Mouse (Mus musculus) c-Kit-positive CD71-positive TER-119-positive erythroid progenitor cells, embryonic 14.5 days (primary cell): Measurements from ENCODE around the gene Setx.
"Not testable (repeated sequence)": the region's sequence is repeated elsewhere in the genome, so short reads cannot be mapped to it uniquely, and the experiment has no call there.

Source experiments
- DNase-seq: peaks from one replicate; pipeline ENCODE4 v3.0.0-alpha.2; 2013; ENCODE audit warnings: low spot score

Setx gene

DNA sequence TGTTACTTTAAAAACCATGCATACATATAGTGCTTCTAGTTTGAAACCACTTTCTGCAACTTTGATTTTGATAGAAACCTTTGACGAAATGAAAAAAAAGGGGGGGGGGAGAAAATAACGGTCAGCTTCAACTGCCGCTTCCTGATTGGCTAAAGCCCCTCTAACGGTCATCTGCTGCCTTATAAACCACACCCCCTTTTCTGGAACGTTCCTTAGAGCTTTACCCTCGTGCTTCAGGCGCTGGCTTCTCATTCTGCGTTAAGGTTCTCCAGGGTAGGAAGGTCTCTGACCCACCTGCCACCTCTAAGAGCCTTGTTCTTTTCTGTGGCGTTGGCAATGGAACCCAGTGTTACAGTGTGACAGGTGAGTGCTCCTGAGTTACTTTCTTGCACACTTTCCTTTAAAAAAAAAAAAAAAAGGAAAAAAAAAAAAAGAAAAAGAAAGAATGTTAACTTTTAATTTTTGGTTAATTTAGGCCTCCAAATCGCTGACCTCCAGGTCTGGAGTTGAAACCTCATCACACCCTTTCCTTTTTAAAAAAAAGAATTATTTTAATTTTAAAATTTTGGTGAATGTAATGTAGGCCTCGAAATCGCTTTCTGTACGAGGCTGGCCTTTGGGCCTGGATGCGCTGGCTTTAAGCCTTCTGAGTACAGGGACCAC lies at the start of gene Setx:
TSS of gene Setx (plus strand) at position 275 of the 663 bp plus-strand sequence.
- DNase-seq = no peak

DNA sequence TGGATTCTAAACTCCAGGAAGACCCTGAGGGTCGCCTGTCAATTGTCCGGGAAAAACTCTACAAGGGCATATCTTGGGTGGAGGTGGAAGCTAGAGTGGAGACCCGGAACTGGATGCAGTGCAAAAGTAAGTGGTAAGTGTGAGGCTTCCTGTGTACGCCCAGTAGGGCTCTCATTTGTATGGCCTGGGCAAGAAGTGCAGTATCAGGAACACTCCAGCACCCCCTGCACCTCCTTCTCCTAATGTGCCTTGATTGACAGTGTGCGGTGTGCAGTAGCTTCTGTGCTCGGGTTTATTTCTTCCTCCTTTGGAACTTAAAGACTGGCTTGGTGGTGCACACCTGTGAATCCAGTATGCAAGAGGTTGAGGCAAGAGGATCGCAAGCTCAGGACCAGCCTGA lies 49.3 kb upstream of the Setx start:
- no peak for DNase-seq

DNA sequence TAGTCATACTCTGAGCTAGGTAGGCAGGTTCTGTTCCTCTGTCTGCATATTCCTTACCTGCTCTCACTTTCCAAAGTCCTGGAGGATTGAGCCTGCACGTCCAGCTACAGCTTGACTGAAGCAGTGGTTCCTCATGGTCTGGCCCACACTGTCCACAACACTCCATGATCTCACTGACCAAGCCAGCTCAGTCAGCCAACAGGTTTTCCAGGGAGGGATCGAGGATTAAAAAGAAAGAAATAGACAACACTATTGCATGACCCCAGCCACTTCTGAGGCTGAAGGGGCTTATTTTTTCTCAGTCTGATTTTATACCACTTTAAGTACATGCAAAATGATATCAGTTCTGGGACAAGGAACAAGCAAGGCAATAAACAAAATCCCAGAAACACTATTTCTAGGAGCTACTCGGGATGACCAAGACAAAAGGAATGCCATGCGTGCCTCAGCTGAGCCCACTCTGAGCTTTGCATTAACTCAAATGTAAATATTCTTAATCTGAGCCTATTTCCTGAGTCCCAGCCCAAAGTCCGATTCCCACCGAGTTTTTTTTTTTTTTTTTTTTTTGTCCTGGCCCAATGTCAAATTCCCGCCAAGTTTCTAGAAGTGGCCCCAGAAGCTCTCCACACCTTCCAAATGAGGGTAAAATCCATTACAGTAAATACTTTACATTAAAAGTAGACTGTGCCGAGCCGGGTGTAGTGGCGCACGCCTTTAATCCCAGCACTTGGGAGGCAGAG lies 48.5 kb upstream of the Setx start:
- no peak for DNase-seq

DNA sequence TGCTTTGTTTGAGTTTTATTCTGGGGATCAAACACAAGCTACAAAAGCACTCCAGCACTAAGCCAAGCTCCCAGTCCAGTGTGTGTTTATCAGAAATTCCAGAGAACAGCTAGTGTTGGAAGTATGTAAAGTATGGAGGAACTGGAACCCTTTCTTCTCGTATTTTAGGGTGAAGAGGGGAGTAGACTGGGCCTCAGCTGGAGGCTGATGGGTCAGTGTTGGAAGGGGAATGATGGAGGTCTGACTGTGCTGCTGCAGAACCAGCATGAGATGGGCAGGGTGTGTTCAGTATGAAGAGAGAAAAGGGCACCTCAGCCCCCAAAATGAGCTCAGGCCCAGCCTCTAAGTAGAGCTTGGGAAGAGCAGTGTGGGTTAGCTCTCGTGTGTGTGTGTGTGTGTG lies 47.8 kb upstream of the Setx start:
- DNase-seq = no peak

DNA sequence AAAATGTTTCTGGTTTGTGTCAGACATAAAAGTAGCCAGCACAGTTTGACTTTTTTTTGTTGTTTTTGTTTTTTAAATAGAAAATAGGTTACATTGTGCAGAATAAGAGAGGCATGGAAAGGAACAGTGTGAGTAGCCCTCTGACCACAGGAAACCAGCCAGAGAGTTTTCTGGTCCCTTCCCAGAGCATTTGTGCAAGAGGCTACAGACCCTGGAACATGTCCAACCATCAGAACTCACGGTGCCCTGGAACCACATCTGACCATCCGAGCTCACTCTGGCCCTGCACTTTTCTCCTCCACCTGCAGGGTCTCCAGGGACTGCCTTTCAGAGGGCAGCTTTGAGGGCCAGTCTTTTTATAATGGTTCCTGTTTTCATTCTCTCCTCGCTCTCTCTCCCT lies 42.0 kb upstream of the Setx start:
- no peak for DNase-seq

DNA sequence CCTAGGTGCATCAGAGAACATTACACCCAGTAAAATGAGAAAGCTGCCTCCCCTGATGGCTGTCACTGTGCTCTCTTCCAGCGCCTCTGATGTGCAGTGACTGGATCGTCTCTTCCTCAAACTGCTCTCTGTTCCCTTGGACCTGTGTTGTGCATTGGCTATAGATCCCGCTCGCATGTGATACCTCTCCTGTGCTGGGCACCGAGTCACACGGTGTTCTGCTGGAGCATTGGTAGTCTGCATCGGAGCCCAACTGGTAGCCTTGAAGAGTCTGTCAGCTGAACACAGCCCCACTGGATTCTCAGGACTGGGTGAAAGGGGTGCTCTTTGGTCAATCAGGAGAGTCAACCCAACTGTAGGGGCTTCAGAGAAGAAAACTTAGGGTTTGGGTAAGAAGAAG lies 38.0 kb upstream of the Setx start:
- no peak for DNase-seq

DNA sequence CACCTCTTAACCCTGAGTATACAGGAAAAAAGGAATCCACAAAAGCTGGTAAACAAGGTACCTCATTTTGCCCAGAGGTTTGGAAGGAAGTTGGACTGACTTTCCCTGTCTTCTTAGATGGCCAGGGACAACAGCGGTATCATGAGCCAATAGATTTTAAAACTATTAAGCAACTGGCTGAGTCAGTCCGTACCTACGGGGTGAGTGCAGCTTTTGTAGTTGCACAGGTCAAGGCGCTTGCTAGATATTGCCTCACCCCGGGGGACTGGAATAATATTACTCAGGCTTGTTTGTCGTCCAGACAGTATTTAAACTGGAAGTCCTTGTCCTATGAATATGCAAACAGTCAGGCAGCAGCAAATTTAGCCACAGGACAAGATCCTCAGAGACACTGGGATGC lies 34.7 kb upstream of the Setx start:
- not testable (repeated sequence) for DNase-seq

DNA sequence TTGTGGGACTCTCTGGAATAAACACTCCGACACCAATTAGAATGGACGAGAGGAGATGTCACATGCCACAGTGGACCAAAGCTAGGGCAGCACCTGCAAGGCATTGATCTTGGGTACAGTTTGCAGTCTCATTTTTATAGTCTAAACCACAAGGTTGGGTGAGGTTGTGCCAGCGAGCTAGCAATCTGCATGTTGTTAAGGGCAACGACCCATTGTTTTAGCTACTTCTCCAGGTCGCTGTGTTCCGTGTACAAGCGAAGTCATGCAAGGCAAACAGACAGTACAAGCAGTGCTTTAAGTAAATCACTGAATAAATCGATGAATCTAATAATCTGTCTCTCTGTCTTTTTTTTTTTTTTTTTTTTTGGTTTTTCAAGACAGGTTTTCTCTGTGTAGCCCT lies 28.3 kb upstream of the Setx start:
- DNase-seq = no peak

DNA sequence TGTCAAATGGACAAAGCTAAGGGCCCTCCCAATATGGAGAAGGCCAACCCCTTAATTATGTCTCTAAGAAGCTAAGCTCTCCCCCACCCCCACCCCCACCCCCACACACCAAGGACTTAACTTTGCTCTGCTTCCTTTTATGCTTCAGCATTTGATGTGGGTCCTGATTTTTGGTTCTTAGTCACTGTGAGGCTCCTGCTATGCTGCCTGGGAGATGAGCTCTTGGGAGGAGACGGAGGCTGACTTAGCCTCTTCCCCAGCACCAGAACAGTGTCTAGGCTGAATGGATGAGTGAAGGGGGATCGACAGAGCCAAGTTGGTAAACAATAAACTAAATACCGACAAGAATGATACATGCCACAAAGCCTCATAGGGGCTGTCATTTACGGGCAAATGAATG lies 27.2 kb upstream of the Setx start:
- DNase-seq = no peak

DNA sequence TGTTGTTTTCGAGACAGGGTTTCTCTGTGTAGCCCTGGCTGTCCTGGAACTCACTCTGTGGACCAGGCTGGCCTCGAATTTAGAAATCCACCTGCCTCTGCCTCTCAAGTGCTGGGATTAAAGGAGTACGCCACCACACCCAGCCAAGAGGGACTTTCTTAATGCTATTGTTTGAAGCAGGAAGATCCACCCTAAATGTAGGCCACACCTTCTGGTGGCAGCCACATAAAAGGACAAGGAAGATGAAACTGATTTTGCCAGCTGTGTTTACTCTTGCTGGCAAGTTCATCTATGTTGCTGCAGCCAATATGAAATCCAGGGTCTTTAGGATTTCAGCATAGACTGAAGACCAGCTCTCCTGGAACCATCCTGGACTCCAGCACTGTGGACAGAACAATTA lies 26.5 kb upstream of the Setx start:
- DNase-seq = no peak

DNA sequence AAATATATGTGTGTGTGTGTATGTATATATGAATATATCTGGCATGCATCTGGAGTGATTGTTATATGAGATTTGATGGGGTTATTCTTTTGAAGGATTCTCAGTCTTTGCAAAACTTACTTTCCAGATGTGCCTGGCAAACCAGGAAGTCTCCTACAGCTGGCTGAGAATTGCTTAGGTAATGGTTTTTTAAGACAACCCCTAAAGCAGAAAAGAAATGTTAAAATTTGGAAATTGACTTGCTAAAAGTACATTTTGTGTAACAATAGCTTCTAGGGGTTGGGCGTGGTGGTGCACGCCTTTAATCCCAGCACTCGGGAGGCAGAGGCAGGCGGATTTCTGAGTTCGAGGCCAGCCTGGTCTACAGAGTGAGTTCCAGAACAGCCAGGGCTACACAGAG lies 26.0 kb upstream of the Setx start:
- DNase-seq = not testable (repeated sequence)

DNA sequence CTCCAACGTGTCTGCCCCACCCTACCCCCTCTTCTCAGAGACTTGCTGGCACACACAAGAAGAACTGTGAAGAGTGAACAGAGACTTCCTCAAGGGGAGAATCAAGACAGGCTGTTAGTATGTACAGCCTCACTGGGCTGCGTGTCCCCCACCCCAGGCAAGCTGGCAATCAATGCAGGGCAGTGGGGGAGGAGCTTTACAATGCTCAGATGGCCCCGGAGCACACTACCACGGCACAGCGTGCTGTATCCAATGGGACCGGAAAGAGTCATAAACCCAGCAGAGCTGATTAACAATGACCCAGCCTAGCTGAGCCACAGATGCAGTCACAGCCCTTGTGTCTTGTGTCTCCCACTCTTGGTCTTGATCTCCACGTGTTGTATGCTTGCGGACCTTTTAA lies 25.2 kb upstream of the Setx start:
- no peak for DNase-seq

DNA sequence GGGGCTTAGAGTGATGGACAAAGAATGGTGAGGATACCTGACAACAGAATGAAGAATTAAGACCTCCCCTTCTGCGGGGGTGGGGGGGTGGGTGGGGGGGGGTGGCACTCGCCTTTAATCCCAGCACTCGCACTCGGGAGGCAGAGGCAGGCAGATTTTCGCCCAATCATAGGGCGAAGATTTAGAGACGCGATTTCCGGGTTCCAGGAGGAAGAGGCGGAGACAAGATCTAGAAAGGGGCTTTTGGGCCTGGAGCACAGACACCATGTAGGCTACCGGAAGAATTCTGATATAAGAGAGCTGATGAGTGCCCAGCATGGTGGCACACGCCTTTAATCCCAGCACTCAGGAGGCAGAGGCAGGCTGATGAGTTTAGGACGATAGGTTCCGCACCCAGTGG lies 24.3 kb upstream of the Setx start:
- DNase-seq = no peak

DNA sequence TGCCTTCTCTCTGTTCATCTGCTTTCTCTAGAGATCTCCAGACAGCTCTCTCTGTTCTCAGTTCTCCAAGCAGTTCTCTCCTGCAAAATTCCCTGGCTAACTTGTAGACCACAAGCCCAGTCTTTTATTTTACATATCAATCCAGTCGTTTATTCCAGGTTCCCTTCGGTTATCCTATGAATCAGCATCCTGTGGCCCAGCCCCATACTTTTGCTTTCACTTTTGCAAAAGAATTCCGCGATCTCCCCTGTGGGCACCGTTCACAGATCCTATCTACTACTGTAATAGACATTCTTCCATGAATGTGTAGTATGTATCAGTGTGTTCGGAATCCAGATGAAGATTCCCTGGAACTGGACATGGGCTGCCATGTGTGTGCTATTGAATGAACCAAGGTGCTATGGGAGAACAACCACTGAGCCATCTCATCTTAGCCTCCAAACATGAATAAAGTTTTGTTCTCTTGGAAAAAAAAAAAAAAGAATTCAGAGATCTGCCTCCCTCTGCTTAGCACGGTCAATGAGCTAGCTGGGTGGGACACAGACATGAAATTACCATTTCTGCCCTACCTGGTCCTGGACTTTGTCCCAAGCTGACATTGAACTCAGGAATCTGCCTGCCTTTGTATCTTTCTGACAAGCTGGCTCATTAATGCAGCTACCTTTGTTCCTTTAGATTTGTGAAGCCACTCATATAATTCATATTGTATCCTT lies 23.0 kb upstream of the Setx start:
- no peak for DNase-seq

DNA sequence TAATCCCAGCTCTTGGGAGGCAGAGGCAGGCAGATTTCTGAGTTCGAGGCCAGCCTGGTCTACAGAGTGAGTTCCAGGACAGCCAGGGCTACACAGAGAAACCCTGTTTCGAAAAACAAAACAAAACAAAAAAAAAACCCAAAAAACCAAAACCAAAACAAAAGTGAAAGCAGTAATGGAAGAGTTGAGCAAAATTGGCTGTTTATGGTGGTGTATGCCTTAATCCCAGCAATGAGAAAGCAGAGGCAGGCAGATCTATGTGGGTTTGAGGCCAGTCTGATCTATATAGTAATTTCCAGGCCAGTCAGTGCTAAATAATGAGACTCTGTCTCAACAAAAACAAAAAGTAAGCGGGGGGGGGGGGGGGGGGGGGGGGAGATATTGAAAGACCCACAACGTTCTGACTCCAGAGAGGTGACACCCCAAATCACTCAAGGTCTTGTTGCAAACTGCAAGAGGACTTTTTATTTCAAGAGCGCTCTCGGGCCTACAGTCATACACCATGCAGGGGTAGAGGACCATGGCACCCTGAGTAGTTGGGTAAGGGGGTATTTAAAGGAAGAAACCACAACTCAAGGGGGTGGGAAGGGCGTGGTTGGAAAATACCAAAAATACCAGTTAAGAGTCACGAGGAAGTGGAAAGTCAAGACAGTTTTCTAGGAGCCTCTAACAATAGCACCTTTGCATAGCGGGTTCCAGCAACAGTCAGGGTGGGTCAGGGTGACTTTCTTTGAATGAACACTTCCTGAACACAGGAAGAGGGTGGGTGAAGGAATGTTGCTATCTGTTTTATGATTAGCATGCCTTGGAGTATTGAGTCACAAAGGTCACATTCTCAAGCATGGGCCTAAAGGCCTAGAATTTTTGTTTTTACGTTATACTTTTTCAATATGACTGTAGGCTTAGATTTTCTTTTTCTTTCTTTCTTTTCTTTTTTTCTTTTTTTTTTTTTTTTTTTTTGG lies 21.3 kb upstream of the Setx start:
- DNase-seq = not testable (repeated sequence)

DNA sequence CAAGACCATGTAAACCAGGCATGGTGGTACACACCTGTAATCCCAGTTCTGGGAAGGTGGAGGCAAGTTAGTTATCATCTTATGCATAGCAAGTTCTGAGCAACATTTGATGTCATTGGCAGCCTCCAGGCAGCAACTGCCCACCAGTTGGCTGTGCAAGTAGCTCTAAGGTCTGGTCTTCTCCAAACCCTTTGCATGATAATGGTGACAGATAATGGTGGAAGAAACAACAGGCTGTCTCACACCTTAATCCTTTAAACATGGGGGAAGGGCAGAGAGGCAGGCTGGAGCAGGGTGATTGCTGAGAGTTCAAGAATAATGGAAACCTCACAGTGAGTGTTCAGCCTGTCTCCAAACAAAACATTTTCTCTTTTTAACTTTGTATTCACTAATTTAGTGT lies 3.0 kb upstream of the Setx start:
- DNase-seq = no peak

DNA sequence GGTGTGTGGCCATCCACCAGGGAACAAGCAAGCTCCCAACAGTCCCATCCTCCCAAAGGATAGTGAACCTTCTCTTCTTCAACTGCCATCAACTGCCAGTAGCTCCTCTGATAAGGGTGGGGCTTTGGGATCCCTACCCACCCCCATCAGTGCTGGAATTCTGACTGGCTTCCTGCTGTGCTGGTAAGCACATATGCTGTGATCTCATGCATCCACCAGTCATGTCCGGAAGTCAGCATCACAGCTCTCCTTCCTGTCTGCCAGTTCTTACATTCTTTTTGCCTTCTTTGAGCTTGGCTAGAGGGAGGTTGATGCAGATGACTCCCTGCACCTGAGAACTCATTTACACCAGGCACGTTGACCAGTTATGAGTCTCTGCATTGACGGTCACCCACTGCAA lies 1.5 kb upstream of the Setx start:
- no peak for DNase-seq

DNA sequence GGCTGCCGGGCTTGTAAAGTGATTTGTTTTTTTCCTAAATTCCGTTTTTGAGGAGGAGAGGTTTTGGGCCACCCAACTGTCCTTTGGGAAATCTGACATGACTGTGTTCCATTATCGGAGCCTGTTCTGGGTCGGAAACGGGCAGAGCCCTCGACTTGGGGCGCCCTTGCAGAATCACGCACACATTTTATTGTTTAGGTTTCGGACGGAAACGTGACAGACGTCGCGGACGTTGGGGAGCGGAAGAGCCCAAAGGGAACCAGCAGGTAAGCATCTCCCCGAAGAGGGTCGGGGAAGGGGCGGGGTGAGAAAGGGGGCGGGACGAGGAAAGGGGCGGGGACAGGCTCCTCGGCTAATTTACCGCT lies 572 bp downstream of the Setx start:
- no peak for DNase-seq

DNA sequence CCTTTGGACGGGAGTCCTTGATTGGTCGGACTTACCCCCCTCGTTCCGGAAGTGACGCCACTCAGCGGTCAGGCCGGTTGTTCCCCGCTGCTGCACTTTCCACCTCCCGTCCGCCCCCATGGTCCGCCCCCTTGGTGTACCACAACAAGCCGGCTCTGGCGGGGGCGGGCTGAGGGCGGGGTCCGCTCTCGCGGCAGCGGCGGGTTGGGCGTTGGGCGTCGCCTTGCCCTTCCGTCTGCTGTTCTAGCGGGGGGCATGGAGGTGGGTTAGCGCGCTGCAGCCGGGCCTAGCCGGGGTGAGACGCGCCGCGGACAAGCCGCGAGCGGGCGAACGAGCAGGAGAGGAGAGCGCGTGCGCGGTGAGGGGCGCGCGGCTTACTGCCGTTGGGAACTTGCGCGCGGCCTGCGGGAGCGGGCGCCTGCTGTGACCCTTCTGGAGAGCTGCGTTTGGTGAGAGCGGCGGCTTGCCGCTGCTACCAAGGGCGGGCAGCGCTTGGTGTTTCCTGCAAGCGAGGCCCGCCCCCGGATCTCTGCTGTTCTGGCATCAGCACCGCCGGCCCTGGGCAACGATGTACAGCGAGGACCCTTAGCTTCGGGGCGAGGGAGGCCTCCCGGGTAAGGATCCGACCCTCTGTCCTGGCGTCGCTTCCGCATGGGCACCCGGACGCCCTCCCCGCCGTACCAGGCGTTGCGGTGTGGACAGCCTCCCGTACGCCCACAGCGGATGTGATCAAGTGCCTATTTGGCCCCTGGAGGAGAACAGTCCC lies 1.1 kb downstream of the Setx start:
- DNase-seq = peak; percentile 97

DNA sequence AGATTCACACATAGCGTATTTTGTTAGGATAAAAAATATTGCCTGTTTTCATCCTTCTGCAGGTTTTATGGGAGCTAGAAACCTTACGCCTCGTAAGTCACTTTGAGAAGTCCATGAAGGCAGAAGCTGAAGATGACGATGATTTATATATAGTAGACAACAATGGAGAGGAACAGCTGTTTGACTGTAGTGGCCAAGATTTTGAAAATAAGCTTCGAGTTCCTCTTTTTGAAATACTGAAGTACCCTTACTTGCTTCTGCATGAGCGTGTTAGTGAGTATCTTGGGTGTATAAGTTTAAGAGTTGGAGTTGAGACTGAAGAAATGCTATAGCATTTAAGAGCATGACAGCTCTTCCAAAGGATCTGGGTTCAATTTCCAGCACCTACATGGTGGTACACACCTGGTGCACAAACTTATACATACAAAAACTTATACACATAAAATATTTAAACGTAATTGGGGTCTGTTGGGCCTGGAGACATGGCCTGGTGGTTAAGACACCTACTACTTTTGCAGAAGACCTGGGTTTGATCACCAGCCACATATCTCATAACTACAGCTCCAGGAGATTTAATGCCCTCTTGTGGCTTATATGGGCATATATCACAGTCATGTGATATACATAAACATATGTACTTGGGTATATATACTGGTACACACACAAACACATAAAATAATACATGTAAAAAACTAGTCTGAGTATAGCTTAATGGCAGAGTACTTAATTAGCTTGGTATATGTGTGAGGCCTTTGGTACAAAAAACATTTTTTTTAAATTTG lies 6.3 kb downstream of the Setx start:
- DNase-seq = no peak

DNA sequence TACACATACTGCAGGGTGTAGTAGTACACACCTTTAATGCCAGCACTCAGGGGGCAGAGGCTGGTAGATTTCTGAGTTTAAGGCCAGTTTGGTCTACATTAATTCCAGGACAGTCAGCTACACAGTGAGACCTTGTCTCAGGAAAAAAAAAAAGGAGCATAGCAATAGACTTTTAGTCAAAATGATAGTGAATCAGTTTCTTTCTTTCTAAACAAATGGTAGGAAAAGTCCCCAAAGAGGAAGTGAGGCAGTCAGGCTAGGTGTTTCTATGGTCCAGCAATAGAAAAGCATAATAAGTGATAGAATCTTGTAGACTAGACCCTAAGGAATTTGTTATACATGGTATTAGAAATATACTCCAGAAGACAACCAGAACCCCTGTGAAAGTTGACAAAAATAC lies 11.2 kb downstream of the Setx start:
- no peak for DNase-seq
